Mouse (Mus musculus): ENCODE measurements around the gene Foxg1. TPM values are rescaled to one million over a fixed set of nuclear protein-coding genes. Genes with fewer than 3 reads are reported as not detected.

Foxg1 gene
- polyA plus RNA-seq, 1 experiment: not detected

DNA sequence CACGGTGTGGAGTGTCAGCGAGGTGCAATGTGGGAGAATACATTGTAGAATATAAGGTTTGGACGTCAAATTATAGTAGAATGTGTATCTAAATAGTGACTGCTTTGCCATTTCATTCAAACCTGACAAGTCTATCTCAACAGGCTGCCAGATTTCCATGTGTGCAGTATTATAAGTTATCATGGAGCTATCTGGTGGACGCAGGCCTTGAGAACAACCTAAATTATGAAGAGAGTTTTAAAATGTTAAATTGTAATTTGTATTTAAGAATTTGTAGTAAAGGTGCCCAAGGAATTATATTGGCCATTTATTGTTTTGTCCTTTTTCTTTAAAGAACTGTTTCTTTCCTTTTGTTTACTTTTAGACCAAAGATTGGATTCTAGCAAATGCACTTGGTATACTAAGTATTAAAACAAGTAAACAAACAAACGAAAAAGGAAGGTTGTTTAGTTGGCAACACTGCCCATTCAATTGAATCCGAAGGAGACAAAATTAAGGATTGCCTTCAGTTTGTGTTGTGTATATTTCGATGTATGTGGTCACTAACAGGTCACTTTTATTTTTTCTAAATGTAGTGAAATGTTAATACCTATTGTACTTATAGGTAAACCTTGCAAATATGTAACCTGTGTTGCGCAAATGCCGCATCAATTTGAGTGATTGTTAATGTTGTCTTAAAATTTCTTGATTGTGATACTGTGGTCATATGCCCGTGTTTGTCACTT lies 3.8 kb downstream of the Foxg1 start:
- Histone ChIP-seq H3K27me3 (replicated peaks; ENCODE audit: control insufficient read depth, insufficient read depth, low read length) (peaks cover 21% of the 10 kb centered on the region), H3K4me1 (ENCODE audit: control insufficient read depth, insufficient read depth, low read length) (no peaks in the 10 kb centered on the region), H3K27ac (ENCODE audit: insufficient read depth, low read depth, low read length) (no peak overlapping the region), H3K36me3 (ENCODE audit: control insufficient read depth, insufficient read depth, low read length) (no peaks in the 10 kb centered on the region), H3K4me3 (ENCODE audit: insufficient read depth, low read depth, low read length) (no peak overlapping the region)
- 23% methylated on average over 10 of the region's 10 CpGs for WGBS
- TF ChIP-seq POLR2A (IDR thresholded peaks at IDR 0.05; ENCODE audit: low read depth, low read length): no peak
- TF ChIP-seq CTCF (conservative IDR thresholded peaks at IDR 0.05; ENCODE audit: insufficient read depth, insufficient read length, low read depth, low read length): no peak
- no peak for DNase-seq

DNA sequence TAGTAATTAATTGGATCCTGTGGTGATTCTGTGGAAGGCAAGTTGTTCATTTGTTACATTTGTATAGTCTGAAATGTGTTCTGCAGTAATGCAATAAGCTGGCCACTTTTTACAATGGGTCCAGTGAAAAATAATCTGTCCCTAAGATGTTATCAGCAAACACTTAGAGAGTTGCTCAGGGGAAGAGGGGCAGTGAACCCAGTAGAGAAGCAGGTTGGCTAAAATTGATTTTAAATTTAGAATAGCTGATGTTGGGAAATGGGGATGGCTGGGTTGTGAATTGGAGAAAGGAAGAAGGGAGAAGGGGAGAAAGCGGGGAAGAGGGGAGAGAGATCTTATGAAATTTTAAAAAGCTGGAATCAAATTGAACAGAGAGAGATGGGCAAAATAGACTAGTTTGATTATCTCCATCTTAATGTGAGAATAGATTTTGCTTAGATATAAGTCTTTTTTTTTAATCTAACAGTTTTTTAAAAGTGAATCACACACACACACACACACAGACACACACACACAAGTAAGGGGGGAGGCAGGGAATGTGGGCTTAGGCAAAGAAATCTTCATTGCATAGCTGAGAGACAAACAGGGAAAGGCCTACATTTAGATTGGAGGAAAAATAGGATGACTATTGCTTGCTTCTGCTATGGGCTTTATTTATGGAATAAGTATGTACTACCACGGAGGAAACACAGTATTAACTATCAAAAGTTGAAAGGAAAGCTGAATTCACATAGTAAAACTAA lies 5.6 kb downstream of the Foxg1 start:
- no peak for DNase-seq
- no peak overlapping the region for H3K4me3 ChIP-seq (ENCODE audit: insufficient read depth, low read depth, low read length)
- peaks cover 26% of the 10 kb centered on the region for H3K27me3 ChIP-seq (replicated peaks; ENCODE audit: control insufficient read depth, insufficient read depth, low read length)
- no peaks in the 10 kb centered on the region for H3K4me1 ChIP-seq (ENCODE audit: control insufficient read depth, insufficient read depth, low read length)
- TF ChIP-seq POLR2A (IDR thresholded peaks at IDR 0.05; ENCODE audit: low read depth, low read length) (no peak), CTCF (conservative IDR thresholded peaks at IDR 0.05; ENCODE audit: insufficient read depth, insufficient read length, low read depth, low read length) (no peak)
- WGBS: 21% methylated on average over 2 of the region's 2 CpGs
- no peaks in the 10 kb centered on the region for H3K36me3 ChIP-seq (ENCODE audit: control insufficient read depth, insufficient read depth, low read length)
- H3K27ac ChIP-seq (ENCODE audit: insufficient read depth, low read depth, low read length): no peak overlapping the region

DNA sequence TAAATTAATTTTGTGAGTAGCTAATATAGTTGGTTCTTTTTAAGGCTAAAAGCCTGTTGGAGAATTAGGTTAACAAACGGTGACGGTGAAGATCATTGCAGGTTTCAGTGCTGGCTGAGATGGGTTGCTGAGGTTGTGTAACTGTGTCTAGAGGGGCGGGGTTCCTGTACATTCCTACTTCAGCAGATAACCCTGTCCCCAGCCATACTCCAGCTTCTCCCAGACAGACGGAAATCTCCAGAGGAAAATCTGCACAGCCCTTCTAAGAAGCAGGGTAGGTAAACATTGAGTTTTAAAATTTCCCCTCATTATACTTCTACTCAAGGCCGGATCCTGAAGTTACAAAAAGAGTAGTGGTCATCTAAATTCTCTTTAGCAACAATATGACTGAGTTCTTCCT lies 7.2 kb downstream of the Foxg1 start:
- TF ChIP-seq CTCF (conservative IDR thresholded peaks at IDR 0.05; ENCODE audit: insufficient read depth, insufficient read length, low read depth, low read length): no peak
- no peak for TF ChIP-seq POLR2A (IDR thresholded peaks at IDR 0.05; ENCODE audit: low read depth, low read length)
- Histone ChIP-seq H3K27ac (ENCODE audit: insufficient read depth, low read depth, low read length) (no peak overlapping the region), H3K4me3 (ENCODE audit: insufficient read depth, low read depth, low read length) (no peak overlapping the region), H3K4me1 (ENCODE audit: control insufficient read depth, insufficient read depth, low read length) (no peaks in the 10 kb centered on the region), H3K36me3 (ENCODE audit: control insufficient read depth, insufficient read depth, low read length) (no peaks in the 10 kb centered on the region), H3K27me3 (replicated peaks; ENCODE audit: control insufficient read depth, insufficient read depth, low read length) (peaks cover 13% of the 10 kb centered on the region)
- WGBS: 10% methylated on average over 5 of the region's 5 CpGs
- DNase-seq: no peak

DNA sequence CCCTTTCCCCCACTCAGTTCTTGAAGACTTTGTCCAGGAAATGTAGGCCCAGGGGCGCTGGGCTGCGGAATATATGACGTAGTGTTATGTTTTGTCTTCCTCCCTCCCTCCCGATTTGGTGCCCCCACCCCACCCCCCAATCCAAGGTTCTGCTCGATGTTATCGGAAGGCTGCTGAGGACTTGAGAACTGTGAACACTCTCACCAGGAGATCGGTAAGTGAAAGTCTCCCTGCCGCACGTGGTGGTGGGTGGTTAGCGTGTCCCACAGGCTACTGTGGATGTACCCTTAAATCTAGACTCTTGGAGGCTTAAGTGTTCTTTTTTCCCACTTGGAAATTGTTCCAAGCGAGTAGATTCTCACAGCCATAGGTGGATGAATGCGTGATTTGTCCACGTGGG lies 7.8 kb downstream of the Foxg1 start:
- no peaks in the 10 kb centered on the region for H3K36me3 ChIP-seq (ENCODE audit: control insufficient read depth, insufficient read depth, low read length)
- no peak overlapping the region for H3K27ac ChIP-seq (ENCODE audit: insufficient read depth, low read depth, low read length)
- H3K27me3 ChIP-seq (replicated peaks; ENCODE audit: control insufficient read depth, insufficient read depth, low read length): peaks cover 11% of the 10 kb centered on the region
- H3K4me1 ChIP-seq (ENCODE audit: control insufficient read depth, insufficient read depth, low read length): no peaks in the 10 kb centered on the region
- 4% methylated on average over 13 of the region's 13 CpGs for WGBS
- DNase-seq: no peak
- H3K4me3 ChIP-seq (ENCODE audit: insufficient read depth, low read depth, low read length): no peak overlapping the region
- no peak for TF ChIP-seq POLR2A (IDR thresholded peaks at IDR 0.05; ENCODE audit: low read depth, low read length)
- no peak for TF ChIP-seq CTCF (conservative IDR thresholded peaks at IDR 0.05; ENCODE audit: insufficient read depth, insufficient read length, low read depth, low read length)

DNA sequence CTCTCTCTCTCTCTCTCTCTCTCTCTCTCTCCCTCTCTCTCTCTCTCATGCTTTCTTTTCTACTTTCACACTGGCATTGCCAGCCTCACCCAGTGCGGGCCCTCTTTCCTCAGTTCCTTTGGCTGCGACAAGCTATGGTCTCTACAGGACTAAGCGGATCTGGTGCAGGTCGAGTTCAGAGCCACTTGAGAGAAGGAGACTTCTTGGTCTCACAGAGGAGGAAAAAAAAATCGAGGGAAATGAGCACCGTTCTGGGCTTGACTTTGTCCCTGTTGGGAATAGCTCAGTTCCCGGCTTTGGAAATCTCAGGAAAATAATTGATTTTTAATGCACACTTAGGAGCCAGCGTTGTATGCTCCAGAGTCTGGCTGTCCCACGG lies 8.5 kb downstream of the Foxg1 start:
- Histone ChIP-seq H3K27me3 (replicated peaks; ENCODE audit: control insufficient read depth, insufficient read depth, low read length) (peaks cover 9% of the 10 kb centered on the region), H3K4me3 (ENCODE audit: insufficient read depth, low read depth, low read length) (no peak overlapping the region), H3K36me3 (ENCODE audit: control insufficient read depth, insufficient read depth, low read length) (no peaks in the 10 kb centered on the region), H3K4me1 (ENCODE audit: control insufficient read depth, insufficient read depth, low read length) (no peaks in the 10 kb centered on the region), H3K27ac (ENCODE audit: insufficient read depth, low read depth, low read length) (no peak overlapping the region)
- TF ChIP-seq CTCF (conservative IDR thresholded peaks at IDR 0.05; ENCODE audit: insufficient read depth, insufficient read length, low read depth, low read length): no peak
- TF ChIP-seq POLR2A (IDR thresholded peaks at IDR 0.05; ENCODE audit: low read depth, low read length): no peak
- no peak for DNase-seq
- 3% methylated on average over 9 of the region's 9 CpGs for WGBS

GRCm38 (mm10) chr12:49391305-49392040 lies 9.0 kb downstream of the Foxg1 start:
- WGBS: under 1% methylated on average over 42 of the region's 42 CpGs
- Histone ChIP-seq H3K4me3 (ENCODE audit: insufficient read depth, low read depth, low read length) (no peak overlapping the region), H3K27ac (ENCODE audit: insufficient read depth, low read depth, low read length) (no peak overlapping the region), H3K4me1 (ENCODE audit: control insufficient read depth, insufficient read depth, low read length) (no peaks in the 10 kb centered on the region), H3K27me3 (replicated peaks; ENCODE audit: control insufficient read depth, insufficient read depth, low read length) (peaks cover 9% of the 10 kb centered on the region), H3K36me3 (ENCODE audit: control insufficient read depth, insufficient read depth, low read length) (no peaks in the 10 kb centered on the region)
- DNase-seq: peak; percentile 74
- no peak for TF ChIP-seq POLR2A (IDR thresholded peaks at IDR 0.05; ENCODE audit: low read depth, low read length)
- peak; percentile 33; the same call in 1 of the 2 replicates for TF ChIP-seq CTCF (conservative IDR thresholded peaks at IDR 0.05; ENCODE audit: insufficient read depth, insufficient read length, low read depth, low read length)

GRCm38 (mm10) chr12:49392041-49392390 lies 9.6 kb downstream of the Foxg1 start:
- H3K4me3 ChIP-seq (ENCODE audit: insufficient read depth, low read depth, low read length): no peak overlapping the region
- 7% methylated on average over 10 of the region's 10 CpGs for WGBS
- no peaks in the 10 kb centered on the region for H3K36me3 ChIP-seq (ENCODE audit: control insufficient read depth, insufficient read depth, low read length)
- H3K4me1 ChIP-seq (ENCODE audit: control insufficient read depth, insufficient read depth, low read length): no peaks in the 10 kb centered on the region
- no peak for DNase-seq
- H3K27me3 ChIP-seq (replicated peaks; ENCODE audit: control insufficient read depth, insufficient read depth, low read length): peaks cover 9% of the 10 kb centered on the region
- H3K27ac ChIP-seq (ENCODE audit: insufficient read depth, low read depth, low read length): no peak overlapping the region
- TF ChIP-seq CTCF (conservative IDR thresholded peaks at IDR 0.05; ENCODE audit: insufficient read depth, insufficient read length, low read depth, low read length) (no peak), POLR2A (IDR thresholded peaks at IDR 0.05; ENCODE audit: low read depth, low read length) (no peak)

Measured in kidney, adult 2 months (tissue).